Mouse (Mus musculus): ENCODE measurements around the gene Tubb2b. TPM values are rescaled to one million over a fixed set of nuclear protein-coding genes. Genes with fewer than 3 reads are reported as not detected.

The Tubb2b gene
- polyA plus RNA-seq, 1 experiment from 2014 or later, result 202 TPM

DNA sequence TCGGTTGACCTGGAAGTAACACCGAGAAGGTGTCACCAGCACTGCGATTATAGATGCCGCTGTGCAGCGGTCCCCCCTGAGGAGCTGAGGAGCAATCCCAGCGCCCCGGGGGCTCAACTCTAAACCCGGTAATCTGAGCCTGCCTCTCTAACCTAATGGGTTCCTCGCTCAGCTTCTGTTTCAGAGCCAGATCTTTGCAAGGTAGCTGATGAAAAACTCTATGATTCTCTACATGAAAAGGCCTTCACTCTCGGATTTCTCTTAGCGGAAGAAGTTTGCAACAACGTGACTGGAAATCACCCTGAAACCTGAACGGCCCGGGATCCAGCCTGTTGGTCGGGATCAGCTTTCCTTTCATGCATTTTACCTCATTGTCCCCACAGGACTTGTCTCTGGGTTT is 2.0 kb upstream of the Tubb2b start:
- H3K36me3 ChIP-seq, result peaks cover 17% of the 10 kb centered on the region
- H3K27ac ChIP-seq (replicated peaks), result peak overlapping the region; percentile 99
- H3K27me3 ChIP-seq (ENCODE audit: low read depth, poor library complexity, severe bottlenecking), result no peaks in the 10 kb centered on the region
- H3K4me1 ChIP-seq, result peaks cover 79% of the 10 kb centered on the region
- peak; percentile 55 for DNase-seq (ENCODE audit: low spot score)
- H3K9me3 ChIP-seq (replicated peaks), result no peaks in the 10 kb centered on the region
- peak overlapping the region; percentile 79 for H3K4me3 ChIP-seq
- WGBS, result under 1% methylated on average over 15 of the region's 15 CpGs

DNA sequence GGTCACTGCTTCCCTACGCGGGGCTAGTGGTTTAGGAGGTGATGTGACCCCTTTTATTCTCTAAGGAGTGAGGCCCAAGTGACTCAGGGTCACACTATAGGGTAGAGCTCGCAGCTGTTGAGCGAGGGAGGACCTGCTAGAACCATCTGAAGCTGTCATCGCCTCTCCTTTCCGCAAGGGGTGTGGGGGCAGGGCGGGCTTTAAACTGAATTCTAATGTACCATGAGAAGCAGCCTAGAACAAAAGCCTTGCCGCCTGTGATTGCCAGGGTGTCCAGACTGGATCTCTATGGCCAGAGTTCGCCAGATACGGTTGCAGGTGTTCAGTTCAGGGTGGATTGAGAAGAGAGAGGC is 1.4 kb upstream of the Tubb2b start:
- Histone ChIP-seq H3K4me3 (peak overlapping the region; percentile 79), H3K4me1 (peaks cover 81% of the 10 kb centered on the region), H3K27me3 (ENCODE audit: low read depth, poor library complexity, severe bottlenecking) (no peaks in the 10 kb centered on the region), H3K9me3 (replicated peaks) (no peaks in the 10 kb centered on the region), H3K27ac (replicated peaks) (peak overlapping the region; percentile 99), H3K36me3 (peaks cover 24% of the 10 kb centered on the region)
- peak; percentile 86 for DNase-seq (ENCODE audit: low spot score)
- WGBS, result 0% methylated on average over 10 of the region's 10 CpGs

DNA sequence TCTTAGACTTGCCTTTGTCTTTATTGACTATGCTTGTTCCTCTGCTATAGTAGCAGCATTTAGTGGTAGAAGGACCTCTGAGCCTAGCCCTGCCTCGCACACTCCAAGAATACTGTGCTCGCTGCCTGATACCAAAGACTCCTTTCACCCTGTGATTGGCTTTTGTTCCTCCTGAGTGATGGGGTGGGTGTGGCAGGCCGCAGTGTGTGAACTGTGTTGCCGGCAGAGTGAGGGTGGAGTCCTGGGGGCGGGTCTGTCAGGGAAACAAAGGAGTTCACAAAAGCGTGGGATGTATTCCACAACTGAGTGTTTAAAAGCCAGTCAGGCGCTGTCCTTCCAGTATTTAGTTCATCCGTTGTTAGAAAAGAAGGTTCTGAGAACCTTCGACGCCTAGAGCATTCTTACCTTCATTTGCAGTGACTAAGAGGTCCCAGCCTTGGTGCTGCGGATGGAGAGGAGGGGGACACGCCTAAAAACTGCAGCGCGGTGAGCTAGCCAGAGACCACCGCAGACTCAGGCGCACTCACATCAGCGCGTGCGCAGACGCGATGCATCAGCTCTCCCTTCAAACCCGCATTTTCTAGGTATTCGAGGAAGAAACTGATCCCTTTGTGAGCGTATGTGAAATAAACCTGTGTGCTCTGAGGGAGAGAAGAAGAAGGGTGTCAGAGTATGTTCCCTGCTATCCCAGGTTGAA is 893 bp upstream of the Tubb2b start:
- H3K9me3 ChIP-seq (replicated peaks), result no peaks in the 10 kb centered on the region

GRCm38 (mm10) chr13:34129485-34130225 is 611 bp downstream of the Tubb2b start:
- WGBS, result 0% methylated on average over 31 of the region's 31 CpGs

More for the DNA sequence above, 893 bp upstream of the Tubb2b start:
- Histone ChIP-seq H3K27ac (replicated peaks) (peak overlapping the region; percentile 99), H3K4me3 (peak overlapping the region; percentile 79), H3K36me3 (peaks cover 28% of the 10 kb centered on the region), H3K27me3 (ENCODE audit: low read depth, poor library complexity, severe bottlenecking) (no peaks in the 10 kb centered on the region), H3K4me1 (peaks cover 80% of the 10 kb centered on the region)
- WGBS, result under 1% methylated on average over 24 of the region's 24 CpGs
- DNase-seq (ENCODE audit: low spot score), result peak; percentile 91

DNA sequence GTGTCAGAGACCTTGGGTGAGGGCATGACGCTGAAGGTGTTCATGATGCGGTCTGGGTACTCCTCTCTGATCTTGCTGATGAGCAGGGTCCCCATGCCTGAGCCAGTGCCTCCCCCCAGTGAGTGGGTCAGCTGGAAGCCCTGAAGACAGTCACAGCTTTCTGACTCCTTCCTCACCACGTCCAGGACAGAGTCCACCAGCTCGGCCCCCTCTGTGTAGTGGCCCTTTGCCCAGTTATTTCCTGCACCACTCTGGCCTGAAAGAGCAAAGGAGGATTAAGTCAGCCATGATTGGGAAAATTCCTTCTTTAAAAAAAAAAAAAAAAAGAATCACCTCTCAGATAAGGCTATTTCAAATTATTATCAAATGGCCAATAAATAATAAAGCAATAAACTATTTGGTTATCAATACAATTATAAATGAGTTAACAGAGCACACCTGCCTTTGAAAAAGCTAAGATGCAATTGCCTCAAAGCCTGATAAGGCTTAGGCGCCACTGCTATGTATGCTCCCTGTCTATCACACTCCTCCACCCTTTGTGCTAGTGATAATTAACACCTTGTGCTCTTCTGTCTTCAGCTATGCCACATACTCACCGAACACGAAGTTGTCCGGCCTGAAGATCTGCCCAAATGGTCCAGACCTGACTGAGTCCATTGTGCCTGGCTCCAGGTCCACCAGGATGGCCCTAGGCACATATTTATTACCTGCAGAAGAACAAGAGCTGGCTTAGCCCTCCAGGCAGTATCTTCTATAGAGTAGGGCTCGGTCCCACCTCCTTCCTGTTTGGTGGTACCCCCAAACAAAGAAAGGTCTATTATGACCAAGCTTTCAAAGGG is 1.8 kb downstream of the Tubb2b start:
- no peaks in the 10 kb centered on the region for H3K27me3 ChIP-seq (ENCODE audit: low read depth, poor library complexity, severe bottlenecking)
- H3K27ac ChIP-seq (replicated peaks), result peak overlapping the region; percentile 99
- peak overlapping the region; percentile 79 for H3K4me3 ChIP-seq
- H3K4me1 ChIP-seq, result peaks cover 81% of the 10 kb centered on the region
- no peaks in the 10 kb centered on the region for H3K9me3 ChIP-seq (replicated peaks)
- 80% methylated on average over 9 of the region's 9 CpGs for WGBS
- H3K36me3 ChIP-seq, result peaks cover 54% of the 10 kb centered on the region
- no peak for DNase-seq (ENCODE audit: low spot score)

More at GRCm38 (mm10) chr13:34129485-34130225, 611 bp downstream of the Tubb2b start:
- H3K36me3 ChIP-seq, result peaks cover 42% of the 10 kb centered on the region
- DNase-seq (ENCODE audit: low spot score), result peak; percentile 80
- H3K27me3 ChIP-seq (ENCODE audit: low read depth, poor library complexity, severe bottlenecking), result no peaks in the 10 kb centered on the region
- H3K4me1 ChIP-seq, result peaks cover 81% of the 10 kb centered on the region
- H3K4me3 ChIP-seq, result peak overlapping the region; percentile 79
- peak overlapping the region; percentile 99 for H3K27ac ChIP-seq (replicated peaks)
- no peaks in the 10 kb centered on the region for H3K9me3 ChIP-seq (replicated peaks)

DNA sequence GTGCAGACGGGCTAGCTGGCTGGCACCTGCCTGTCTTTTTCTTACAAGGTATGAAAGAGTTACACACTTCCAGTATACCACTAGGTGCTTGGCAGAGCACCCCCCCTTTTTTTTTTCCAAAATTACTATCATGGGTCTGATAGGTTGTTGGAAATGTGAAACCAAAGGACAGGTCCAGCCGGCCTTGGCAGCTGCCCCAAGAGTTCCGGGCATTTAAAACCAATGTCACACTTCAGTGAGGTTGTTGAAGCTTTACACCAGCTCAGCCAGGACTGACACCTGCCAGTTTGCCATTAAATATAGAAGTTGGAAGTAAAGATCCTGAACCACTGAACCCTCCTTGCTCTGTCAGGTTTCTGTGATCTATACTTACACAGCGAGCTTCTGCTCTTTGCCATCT is 4.6 kb downstream of the Tubb2b start:
- H3K4me3 ChIP-seq, result peak overlapping the region; percentile 49
- WGBS, result 81% methylated on average over 4 of the region's 4 CpGs

GRCm38 (mm10) chr13:34120536-34120935 is 9.7 kb downstream of the Tubb2b start:
- H3K4me1 ChIP-seq, result peaks cover 38% of the 10 kb centered on the region
- H3K36me3 ChIP-seq, result peaks cover 62% of the 10 kb centered on the region
- DNase-seq (ENCODE audit: low spot score), result no peak
- H3K4me3 ChIP-seq, result no peak overlapping the region
- no peaks in the 10 kb centered on the region for H3K9me3 ChIP-seq (replicated peaks)
- no peaks in the 10 kb centered on the region for H3K27me3 ChIP-seq (ENCODE audit: low read depth, poor library complexity, severe bottlenecking)
- H3K27ac ChIP-seq (replicated peaks), result no peak overlapping the region
- WGBS, result 95% methylated on average over 2 of the region's 2 CpGs

More for the DNA sequence above, 4.6 kb downstream of the Tubb2b start:
- Histone ChIP-seq H3K27ac (replicated peaks) (no peak overlapping the region), H3K4me1 (peaks cover 72% of the 10 kb centered on the region), H3K9me3 (replicated peaks) (no peaks in the 10 kb centered on the region), H3K27me3 (ENCODE audit: low read depth, poor library complexity, severe bottlenecking) (no peaks in the 10 kb centered on the region), H3K36me3 (peaks cover 82% of the 10 kb centered on the region)
- no peak for DNase-seq (ENCODE audit: low spot score)

DNA sequence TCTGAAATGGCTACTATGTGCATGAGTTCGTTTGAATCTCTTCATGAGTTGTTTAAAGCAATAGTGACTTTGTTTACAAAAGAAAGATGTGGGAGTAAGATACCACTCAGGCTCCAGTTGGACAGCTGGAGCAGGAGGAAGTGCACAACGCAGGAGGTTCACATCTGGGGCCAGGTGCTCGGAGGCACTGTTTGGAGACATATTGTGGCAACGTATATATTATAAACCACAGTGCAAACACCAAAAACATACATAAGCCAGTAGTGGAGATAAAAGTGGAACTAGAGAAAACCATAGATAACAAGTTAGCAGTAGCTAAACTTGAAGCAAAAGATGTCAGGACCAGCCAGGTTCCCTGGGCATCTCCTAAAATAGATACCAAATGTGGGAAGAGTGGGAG is 10.9 kb downstream of the Tubb2b start:
- H3K4me3 ChIP-seq, result no peak overlapping the region
- no peak for DNase-seq (ENCODE audit: low spot score)
- WGBS, result 86% methylated on average over 4 of the region's 4 CpGs
- H3K4me1 ChIP-seq, result peaks cover 27% of the 10 kb centered on the region
- no peaks in the 10 kb centered on the region for H3K27me3 ChIP-seq (ENCODE audit: low read depth, poor library complexity, severe bottlenecking)
- H3K9me3 ChIP-seq (replicated peaks), result no peaks in the 10 kb centered on the region
- no peak overlapping the region for H3K27ac ChIP-seq (replicated peaks)
- H3K36me3 ChIP-seq, result peaks cover 52% of the 10 kb centered on the region

GRCm38 (mm10) chr13:34118816-34119215 is 11.4 kb downstream of the Tubb2b start:
- 86% methylated on average over 4 of the region's 4 CpGs for WGBS
- H3K4me3 ChIP-seq, result no peak overlapping the region

GRCm38 (mm10) chr13:34116508-34116907 is 13.8 kb downstream of the Tubb2b start:
- H3K27me3 ChIP-seq (ENCODE audit: low read depth, poor library complexity, severe bottlenecking), result peaks cover 9% of the 10 kb centered on the region; the same call in 1 of the 2 replicates
- WGBS, result 85% methylated on average over 6 of the region's 6 CpGs
- DNase-seq (ENCODE audit: low spot score), result no peak
- H3K36me3 ChIP-seq, result peaks cover 23% of the 10 kb centered on the region
- no peak overlapping the region for H3K4me3 ChIP-seq
- no peaks in the 10 kb centered on the region for H3K9me3 ChIP-seq (replicated peaks)
- H3K27ac ChIP-seq (replicated peaks), result no peak overlapping the region
- peaks cover 7% of the 10 kb centered on the region for H3K4me1 ChIP-seq

More at GRCm38 (mm10) chr13:34118816-34119215, 11.4 kb downstream of the Tubb2b start:
- no peaks in the 10 kb centered on the region for H3K9me3 ChIP-seq (replicated peaks)
- no peak overlapping the region for H3K27ac ChIP-seq (replicated peaks)
- DNase-seq (ENCODE audit: low spot score), result no peak
- H3K27me3 ChIP-seq (ENCODE audit: low read depth, poor library complexity, severe bottlenecking), result no peaks in the 10 kb centered on the region
- peaks cover 46% of the 10 kb centered on the region for H3K36me3 ChIP-seq
- H3K4me1 ChIP-seq, result peaks cover 21% of the 10 kb centered on the region

DNA sequence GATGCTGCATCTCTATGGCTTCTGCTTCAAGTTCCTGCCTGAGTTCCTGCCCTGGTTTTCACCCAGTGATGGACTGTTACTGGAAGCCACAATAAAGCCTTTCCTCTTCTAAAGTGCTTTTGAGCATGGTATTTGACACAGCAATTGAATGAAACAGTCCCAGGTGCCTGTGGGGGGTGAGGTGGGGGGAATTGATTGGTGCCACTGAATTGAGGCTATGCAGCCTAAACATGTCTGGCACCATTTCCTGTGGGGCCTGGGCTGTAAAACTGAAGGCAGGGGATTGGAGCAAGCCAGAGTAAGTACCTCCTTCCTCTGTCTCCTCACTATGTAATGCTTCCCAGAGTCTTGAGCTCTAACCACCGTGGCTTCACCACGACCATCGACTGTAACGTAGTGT is 15.6 kb downstream of the Tubb2b start:
- 89% methylated on average over 4 of the region's 4 CpGs for WGBS
- Histone ChIP-seq H3K4me1 (peaks cover 23% of the 10 kb centered on the region), H3K9me3 (replicated peaks) (no peaks in the 10 kb centered on the region), H3K4me3 (no peak overlapping the region), H3K27me3 (ENCODE audit: low read depth, poor library complexity, severe bottlenecking) (peaks cover 15% of the 10 kb centered on the region; the same call in 1 of the 2 replicates), H3K36me3 (0 out of 2 replicates have a peak, but pooled peaks cover 8% of the 10 kb centered on the region), H3K27ac (replicated peaks) (no peak overlapping the region)
- no peak for DNase-seq (ENCODE audit: low spot score)

DNA sequence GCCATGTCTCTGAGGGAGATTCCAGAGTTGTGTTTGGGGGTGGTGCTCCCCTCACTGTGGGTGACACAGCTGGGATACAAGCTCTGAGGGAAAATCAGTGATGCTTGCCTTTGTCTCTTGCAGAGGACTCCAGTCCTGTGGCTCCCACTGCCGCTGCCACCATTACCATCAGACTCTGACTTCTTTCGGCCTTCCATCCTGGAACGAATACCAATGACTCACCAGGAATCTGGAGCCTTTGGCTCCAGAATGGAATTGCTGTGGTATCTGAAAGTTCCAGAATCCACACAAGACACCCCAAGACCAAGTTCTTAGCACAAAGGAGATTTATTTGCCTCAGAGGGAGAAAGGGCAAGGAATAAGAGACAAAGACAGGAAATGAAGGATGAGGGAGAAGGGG is 17.2 kb downstream of the Tubb2b start:
- 94% methylated on average over 3 of the region's 3 CpGs for WGBS
- H3K36me3 ChIP-seq, result 0 out of 2 replicates have a peak, but pooled peaks cover 6% of the 10 kb centered on the region
- no peak for DNase-seq (ENCODE audit: low spot score)

More for the DNA sequence above, 17.2 kb downstream of the Tubb2b start:
- Histone ChIP-seq H3K27me3 (ENCODE audit: low read depth, poor library complexity, severe bottlenecking) (peaks cover 15% of the 10 kb centered on the region; the same call in 1 of the 2 replicates), H3K9me3 (replicated peaks) (no peaks in the 10 kb centered on the region), H3K4me3 (no peak overlapping the region), H3K4me1 (peaks cover 32% of the 10 kb centered on the region), H3K27ac (replicated peaks) (no peak overlapping the region)
